Mouse (Mus musculus) heart, adult 2 months (tissue): Measurements from ENCODE around the gene LTO1. TPM values are rescaled to one million over a fixed set of nuclear protein-coding genes. Genes with fewer than 3 reads are reported as not detected.
"Not testable (repeated sequence)": the region's sequence is repeated elsewhere in the genome, so short reads cannot be mapped to it uniquely, and the experiment has no call there.

Source experiments
- DNase-seq, 2 experiments: peaks; one replicate each; pipeline ENCODE4 v3.0.0; 2021
- H3K27ac ChIP-seq: fragments of 200-600 bp; 2 replicates; pipeline ENCODE4 v1.8.1; 2022
- H3K27me3 ChIP-seq: fragments of 200-500 bp; 2 replicates; pipeline ENCODE4 v1.6.1; 2012; ENCODE audit warnings: mild to moderate bottlenecking, low read length, inconsistent platforms, mixed read lengths; ENCODE audit not compliant: control insufficient read depth, insufficient read depth
- H3K36me3 ChIP-seq: fragments of 200-500 bp; 2 replicates; pipeline ENCODE4 v1.6.1; 2012; ENCODE audit warnings: low read length, inconsistent platforms; ENCODE audit not compliant: control insufficient read depth, insufficient read depth
- H3K4me1 ChIP-seq: fragments of 200-500 bp; 2 replicates; pipeline ENCODE4 v1.6.1; 2011; ENCODE audit warnings: low read length; ENCODE audit not compliant: control insufficient read depth, insufficient read depth
- H3K4me3 ChIP-seq: fragments of 200-600 bp; 2 replicates; pipeline ENCODE4 v1.8.1; 2022
- H3K79me2 ChIP-seq: fragments of 200-500 bp; replicated peaks from 2 replicates; pipeline ENCODE4 v1.6.1; 2012; ENCODE audit warnings: mild to moderate bottlenecking, inconsistent platforms, low read length, moderate library complexity, mixed read lengths; ENCODE audit not compliant: control insufficient read depth, insufficient read depth
- H3K9ac ChIP-seq: fragments of 200-500 bp; 2 replicates; pipeline ENCODE4 v1.6.1; 2012; ENCODE audit warnings: low read depth, mild to moderate bottlenecking, control low read depth, inconsistent platforms, low read length, mixed read lengths
- CTCF ChIP-seq: fragments of 200-600 bp; IDR thresholded peaks from 2 replicates; pipeline ENCODE4 v1.8.1; 2022; ENCODE audit warnings: antibody characterized with exemption, mild to moderate bottlenecking, moderate library complexity
- EP300 ChIP-seq: fragments of 200-500 bp; IDR thresholded peaks from 2 replicates; pipeline ENCODE4 v1.6.1; 2011; ENCODE audit warnings: low read depth, low read length, control low read depth; ENCODE audit not compliant: insufficient read depth
- POLR2A ChIP-seq: fragments of 200-500 bp; IDR thresholded peaks from 2 replicates; pipeline ENCODE4 v1.6.1; 2011; ENCODE audit warnings: mild to moderate bottlenecking, low read depth, low read length, control low read depth; ENCODE audit not compliant: insufficient read depth
- WGBS: fragments of 180-500 bp; shearing (Covaris S2); methylation state at CpG from one replicate; pipeline ENCODE4 v1.1.7; 2018; 5-methylcytosine and 5-hydroxymethylcytosine counted together
- intact Hi-C: fragments of 180-260 bp; cut with DNase I; formaldehyde crosslinking; loops from one replicate; pipeline ENCODE4 v1.15.1; 2025
- polyA plus RNA-seq: library from polyadenylated mRNA; depleted of rRNA; stranded (reverse); fragments of >200 nt; gene quantifications from 2 replicates; pipeline ENCODE4 v1.2.3, GENCODE M21; 2012
- total RNA-seq, 2 experiments: library from RNA; stranded (reverse); gene quantifications; 2 replicates each; pipeline ENCODE4 v1.2.3; 2021

The LTO1 gene
- total and polyA plus RNA-seq, 3 experiments, result 12.1 to 13.1 (median 12.5) TPM

- intact Hi-C loops, result no loop called here
- DNase-seq, result no peak
- TF ChIP-seq EP300 (no peak), CTCF (no peak), POLR2A (no peak)
- no peak overlapping the region for H3K27ac ChIP-seq
- H3K79me2 ChIP-seq, result no peaks in the 10 kb centered on the region
- no peak overlapping the region for H3K4me3 ChIP-seq
- no peaks in the 10 kb centered on the region for H3K4me1 ChIP-seq
- WGBS, result 96% methylated on average over 1 of the region's 1 CpGs
- H3K27me3 ChIP-seq, result no peaks in the 10 kb centered on the region
- no peaks in the 10 kb centered on the region for H3K36me3 ChIP-seq
- no peak overlapping the region for H3K9ac ChIP-seq
Observed at GRCm38 (mm10) chr7:144878401-144878800, 36.5 kb upstream of the LTO1 start.

DNA sequence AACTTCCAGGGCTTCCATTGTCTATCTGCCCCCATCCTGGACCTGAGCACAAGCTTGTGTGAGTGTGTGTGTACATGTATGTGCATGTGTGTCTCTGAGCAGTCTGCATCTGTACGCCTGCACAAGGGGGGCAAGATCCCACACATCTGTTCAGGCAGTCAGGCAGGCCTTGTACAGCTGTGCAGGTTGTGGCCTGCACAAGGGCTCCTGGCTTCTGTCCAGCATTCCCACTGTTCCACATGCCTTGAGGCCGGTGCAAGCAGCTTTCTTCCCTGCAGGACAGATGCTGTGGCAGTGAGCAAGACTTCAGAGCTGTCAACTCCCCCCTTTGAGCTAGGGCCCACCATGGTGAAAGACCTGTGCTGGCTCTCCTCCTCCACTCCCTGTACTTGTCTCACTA lies 31.8 kb upstream of the LTO1 start:
- Histone ChIP-seq H3K27me3 (no peaks in the 10 kb centered on the region), H3K27ac (no peak overlapping the region), H3K4me3 (no peak overlapping the region), H3K79me2 (no peaks in the 10 kb centered on the region), H3K4me1 (no peaks in the 10 kb centered on the region), H3K36me3 (no peaks in the 10 kb centered on the region), H3K9ac (no peak overlapping the region)
- TF ChIP-seq CTCF (no peak), POLR2A (no peak), EP300 (no peak)
- 35% methylated on average over 2 of the region's 2 CpGs for WGBS
- DNase-seq, result no peak
- intact Hi-C loops, result no loop called here

GRCm38 (mm10) chr7:144887672-144888071 lies 27.2 kb upstream of the LTO1 start:
- H3K79me2 ChIP-seq, result no peaks in the 10 kb centered on the region
- 80% methylated on average over 2 of the region's 2 CpGs for WGBS
- H3K27me3 ChIP-seq, result no peaks in the 10 kb centered on the region
- DNase-seq, result no peak
- no peak overlapping the region for H3K4me3 ChIP-seq
- H3K4me1 ChIP-seq, result no peaks in the 10 kb centered on the region
- peak; percentile 31 for TF ChIP-seq CTCF
- no peak for TF ChIP-seq EP300
- no peak for TF ChIP-seq POLR2A
- H3K36me3 ChIP-seq, result no peaks in the 10 kb centered on the region
- no peak overlapping the region for H3K27ac ChIP-seq
- intact Hi-C loops, result no loop called here
- no peak overlapping the region for H3K9ac ChIP-seq

DNA sequence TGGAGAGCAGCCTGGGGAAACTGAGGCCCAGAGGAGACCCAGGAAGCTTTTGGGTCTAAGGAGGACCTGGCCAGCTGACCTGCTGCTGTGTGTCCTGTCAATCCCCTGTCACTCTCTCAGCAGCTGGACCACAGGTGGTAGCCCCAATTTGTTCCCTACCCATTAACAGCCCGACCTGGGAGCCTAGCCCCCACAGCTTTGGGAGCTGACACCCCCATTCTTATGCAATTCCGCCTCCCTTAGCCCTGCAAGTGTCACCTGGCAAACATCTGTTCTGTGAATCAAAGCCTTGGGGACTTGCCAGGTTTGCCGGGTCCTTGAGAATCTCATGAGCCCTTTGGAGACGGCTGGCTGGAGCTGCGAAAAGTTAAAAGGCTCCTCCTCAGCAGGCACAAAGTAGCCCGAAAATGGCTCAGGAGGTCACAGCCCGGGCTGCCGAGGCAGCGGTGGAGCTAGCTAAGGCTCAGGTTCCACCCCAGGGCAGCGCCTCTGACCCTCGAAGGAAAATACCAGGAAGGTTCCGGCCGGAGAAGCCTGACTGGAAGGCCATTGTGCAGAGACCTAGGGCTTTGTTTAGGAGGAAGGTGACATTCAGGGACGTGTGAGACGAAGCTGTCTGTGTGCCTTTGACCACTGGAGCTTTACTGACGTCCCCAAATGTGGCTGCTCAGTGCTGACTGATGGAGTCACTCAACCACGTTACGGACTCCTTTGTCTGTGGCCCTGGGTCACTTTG lies 26.2 kb upstream of the LTO1 start:
- Histone ChIP-seq H3K36me3 (no peaks in the 10 kb centered on the region), H3K9ac (no peak overlapping the region), H3K4me3 (no peak overlapping the region), H3K27ac (no peak overlapping the region), H3K79me2 (no peaks in the 10 kb centered on the region), H3K27me3 (no peaks in the 10 kb centered on the region), H3K4me1 (no peaks in the 10 kb centered on the region)
- no peak for DNase-seq
- WGBS, result 13% methylated on average over 18 of the region's 18 CpGs
- TF ChIP-seq CTCF, result no peak
- no peak for TF ChIP-seq EP300
- TF ChIP-seq POLR2A, result no peak
- intact Hi-C loops, result no loop called here

- TF ChIP-seq CTCF, result 0 out of 2 replicates have a peak, but pooled peaks have one; percentile 11
- not testable (repeated sequence) for H3K27me3 ChIP-seq, DNase-seq, H3K27ac ChIP-seq, H3K36me3 ChIP-seq, H3K9ac ChIP-seq, H3K4me3 ChIP-seq, H3K4me1 ChIP-seq, H3K79me2 ChIP-seq
- intact Hi-C loops, result loop anchor here (5.0 kb wide), 1 partner anchor 108 kb away; no protein-coding TSS in a partner anchor
- WGBS, result 91% methylated on average over 1 of the region's 1 CpGs
Observed at GRCm38 (mm10) chr7:144890661-144891060, 24.2 kb upstream of the LTO1 start.

- TF ChIP-seq EP300 (no peak), POLR2A (no peak), CTCF (no peak)
- no peak for DNase-seq
- no peaks in the 10 kb centered on the region for H3K4me1 ChIP-seq
- intact Hi-C loops, result loop anchor here (5.0 kb wide), 1 partner anchor 110 kb away; no protein-coding TSS in a partner anchor
- no peak overlapping the region for H3K9ac ChIP-seq
- H3K79me2 ChIP-seq, result no peaks in the 10 kb centered on the region
- no peak overlapping the region for H3K27ac ChIP-seq
- 0 out of 2 replicates have a peak, but pooled peaks cover 5% of the 10 kb centered on the region for H3K27me3 ChIP-seq
- no peak overlapping the region for H3K4me3 ChIP-seq
- WGBS, result 73% methylated on average over 2 of the region's 2 CpGs
- H3K36me3 ChIP-seq, result no peaks in the 10 kb centered on the region
Observed at GRCm38 (mm10) chr7:144891863-144892262, 23.0 kb upstream of the LTO1 start.
